Mouse (Mus musculus) olfactory bulb, adult 2 months (tissue): ENCODE data around the gene Phf7.

Experiments
- CTCF ChIP-seq: fragments of 200-500 bp; IDR thresholded peaks from 2 replicates; pipeline ENCODE4 v1.5.1; 2012; ENCODE audit warnings: low read depth, mild to moderate bottlenecking, low read length, moderate library complexity; ENCODE audit not compliant: insufficient read depth
- POLR2A ChIP-seq: fragments of 200-500 bp; IDR thresholded peaks from 2 replicates; pipeline ENCODE4 v1.6.1; 2012; ENCODE audit warnings: mild to moderate bottlenecking, low read depth, low read length, moderate library complexity; ENCODE audit not compliant: insufficient read depth

DNA sequence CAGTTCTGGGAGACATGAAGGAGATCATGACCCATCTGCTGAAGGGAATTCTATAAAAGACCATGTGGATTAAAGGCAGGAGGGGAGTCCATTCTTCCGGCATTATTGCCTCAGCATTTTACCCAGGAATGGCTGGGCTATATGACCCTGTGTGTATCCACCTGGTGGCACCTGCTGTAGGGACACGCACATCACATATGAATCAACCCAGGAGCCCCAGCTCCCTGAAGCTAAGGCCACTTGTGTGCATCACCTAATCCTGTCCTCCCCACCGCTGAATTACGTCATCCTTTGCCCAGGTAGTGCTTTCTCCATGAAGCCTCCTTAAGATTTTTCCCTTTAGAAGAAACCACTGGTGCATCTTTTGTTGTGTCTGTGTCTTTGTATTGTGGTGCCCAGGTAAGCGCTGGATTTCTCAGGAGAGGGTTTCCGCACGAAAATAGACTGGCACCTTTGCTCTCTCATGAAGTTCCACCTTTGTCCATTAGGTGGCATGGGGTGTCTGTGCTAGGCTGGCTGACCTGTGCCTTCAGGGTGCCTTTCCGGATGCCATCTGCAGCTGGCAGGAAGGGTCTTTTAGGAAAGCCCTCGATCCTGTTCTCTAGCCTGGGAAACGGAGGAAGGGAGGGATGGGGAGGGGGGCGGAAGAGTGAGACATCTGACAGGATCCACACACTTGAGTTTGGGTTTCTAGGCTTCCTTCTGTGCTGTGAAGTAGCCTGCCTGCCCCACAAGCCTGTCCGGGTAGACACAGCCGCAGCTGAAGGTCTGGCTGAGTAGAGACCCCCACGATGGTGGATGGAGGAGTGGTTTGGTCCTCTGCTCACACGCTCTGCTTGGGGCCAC lies 35.7 kb downstream of the Phf7 start:
- TF ChIP-seq CTCF, result peak; percentile 72
- TF ChIP-seq POLR2A, result no peak
